Mouse (Mus musculus) ES-Bruce4 (cell line): ENCODE results near the gene Rnf6.

Source experiments
- CTCF ChIP-seq: IDR thresholded peaks from one replicate; pipeline ENCODE4 v1.8.1; 2011; ENCODE audit warnings: low read depth, low read length
- EP300 ChIP-seq: IDR thresholded peaks from 2 replicates; pipeline ENCODE4 v1.6.1; 2011; ENCODE audit warnings: low read depth, low read length; ENCODE audit not compliant: insufficient read depth
- POLR2A ChIP-seq: IDR thresholded peaks from one replicate; pipeline ENCODE4 v1.8.1; 2011; ENCODE audit warnings: low read length; ENCODE audit not compliant: insufficient read depth

GRCm38 (mm10) chr5:146232056-146232675, 10.8 kb upstream of the Rnf6 start:
- TF ChIP-seq CTCF (no peak), POLR2A (no peak), EP300 (no peak)
